Mouse (Mus musculus) forebrain, embryonic 12.5 days (tissue): ENCODE measurements around the gene Hs3st3a1. TPM values are rescaled to one million over a fixed set of nuclear protein-coding genes. Genes with fewer than 3 reads are reported as not detected.

Source experiments
- ATAC-seq: fragments of 200-750 bp; cut with Nextera tagmentation; 2 replicates; pipeline ENCODE4 v1.8.0; 2017; ENCODE audit warnings: moderate TSS enrichment; ENCODE audit not compliant: low FRiP score
- H3K27ac ChIP-seq: fragments of 300-500 bp; sonication (generic); 2 replicates; pipeline ENCODE4 v1.5.1; 2016; ENCODE audit warnings: mild to moderate bottlenecking
- H3K27me3 ChIP-seq: fragments of 300-500 bp; sonication (generic); 2 replicates; pipeline ENCODE4 v1.6.1; 2016; ENCODE audit warnings: mild to moderate bottlenecking
- H3K36me3 ChIP-seq: fragments of 300-500 bp; sonication (generic); replicated peaks from 2 replicates; pipeline ENCODE4 v1.6.1; 2016; ENCODE audit warnings: mild to moderate bottlenecking
- H3K4me1 ChIP-seq: fragments of 300-500 bp; sonication (generic); 2 replicates; pipeline ENCODE4 v1.6.1; 2016
- H3K4me2 ChIP-seq: fragments of 300-500 bp; sonication (generic); 2 replicates; pipeline ENCODE4 v1.6.1; 2016; ENCODE audit warnings: mild to moderate bottlenecking, moderate library complexity
- H3K4me3 ChIP-seq: fragments of 300-500 bp; sonication (generic); replicated peaks from 2 replicates; pipeline ENCODE4 v1.5.1; 2016; ENCODE audit warnings: mild to moderate bottlenecking
- H3K9ac ChIP-seq: fragments of 300-500 bp; sonication (generic); 2 replicates; pipeline ENCODE4 v1.6.1; 2016; ENCODE audit warnings: mild to moderate bottlenecking
- H3K9me3 ChIP-seq: fragments of 300-500 bp; sonication (generic); 2 replicates; pipeline ENCODE4 v1.6.1; 2016
- WGBS: fragments of 180-500 bp; shearing (Covaris S2); methylation state at CpG from one replicate; pipeline ENCODE4 v1.1.7; 2016; 5-methylcytosine and 5-hydroxymethylcytosine counted together
- polyA plus RNA-seq: library from polyadenylated mRNA; unstranded; fragments of >200 nt; fragmentation: Nextera tagmentation; extraction: Ambion mirVana; gene quantifications from 2 replicates; pipeline ENCODE4 v1.2.1, GENCODE M21; 2016

Hs3st3a1 gene
- polyA plus RNA-seq, 1 experiment from 2014 or later = 1.3 TPM

GRCm38 (mm10) chr11:64438909-64439308 lies 3.8 kb downstream of the Hs3st3a1 start:
- Histone ChIP-seq H3K4me2 (no peak overlapping the region), H3K4me3 (no peak overlapping the region), H3K4me1 (peaks cover 27% of the 10 kb centered on the region), H3K9ac (no peak overlapping the region), H3K9me3 (no peaks in the 10 kb centered on the region), H3K27me3 (peaks cover 50% of the 10 kb centered on the region), H3K27ac (no peak overlapping the region), H3K36me3 (no peaks in the 10 kb centered on the region)
- WGBS = 20% methylated on average over 3 of the region's 3 CpGs
- ATAC-seq = no peak

DNA sequence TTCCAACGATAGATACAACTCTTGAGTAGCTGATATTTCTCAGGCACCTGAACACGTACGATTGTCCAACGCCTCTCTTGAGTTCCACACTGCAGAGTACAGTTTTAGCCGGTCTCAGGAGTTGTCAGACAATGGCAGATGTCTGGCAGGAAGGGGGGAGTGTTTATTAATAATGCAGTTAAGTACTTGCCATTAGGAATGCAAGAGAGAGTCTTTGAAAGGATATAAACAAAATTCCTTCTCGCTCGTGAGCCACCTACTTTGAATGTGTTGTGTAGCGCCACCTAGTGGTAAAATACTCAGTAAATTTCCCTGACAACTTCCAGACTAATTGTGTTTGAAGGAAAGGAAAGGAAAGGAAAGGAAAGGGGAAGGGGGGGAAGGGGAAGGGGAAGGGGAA lies 7.0 kb downstream of the Hs3st3a1 start:
- no peak for ATAC-seq
- Histone ChIP-seq H3K36me3 (no peaks in the 10 kb centered on the region), H3K27ac (no peak overlapping the region), H3K9ac (no peak overlapping the region), H3K27me3 (peaks cover 38% of the 10 kb centered on the region), H3K9me3 (no peaks in the 10 kb centered on the region), H3K4me1 (peaks cover 3% of the 10 kb centered on the region), H3K4me3 (no peak overlapping the region), H3K4me2 (0 out of 2 replicates have a peak overlapping the region, but pooled peaks have one; percentile 22)
- 34% methylated on average over 8 of the region's 8 CpGs for whole genome bisulfite sequencing

DNA sequence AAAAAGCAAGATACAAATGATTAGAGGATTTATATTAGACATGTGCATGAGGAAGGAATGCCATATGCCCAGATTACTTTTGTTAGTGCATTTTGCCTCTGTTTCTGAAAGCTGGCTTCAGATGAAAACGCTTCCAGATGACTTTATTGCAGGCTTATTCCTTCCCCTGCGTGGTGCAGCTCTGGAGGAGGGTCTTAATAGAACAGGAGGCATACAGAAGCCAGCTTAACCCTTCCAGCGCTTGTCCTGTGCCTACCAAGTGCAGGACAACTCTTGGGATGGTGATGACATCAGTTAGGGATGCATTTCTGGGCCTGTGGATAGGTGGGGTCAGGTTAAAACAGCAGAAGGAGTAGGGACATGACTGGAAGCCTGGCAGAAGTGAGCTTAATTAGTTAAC lies 7.6 kb downstream of the Hs3st3a1 start:
- Histone ChIP-seq H3K4me3 (no peak overlapping the region), H3K36me3 (no peaks in the 10 kb centered on the region), H3K4me1 (peaks cover 3% of the 10 kb centered on the region), H3K27ac (no peak overlapping the region), H3K9ac (no peak overlapping the region), H3K9me3 (no peaks in the 10 kb centered on the region), H3K27me3 (peaks cover 36% of the 10 kb centered on the region), H3K4me2 (no peak overlapping the region)
- WGBS = 39% methylated on average over 3 of the region's 3 CpGs
- no peak for ATAC-seq

- Histone ChIP-seq H3K4me1 (peaks cover 11% of the 10 kb centered on the region), H3K27me3 (peaks cover 23% of the 10 kb centered on the region), H3K4me3 (no peak overlapping the region), H3K27ac (no peak overlapping the region), H3K36me3 (no peaks in the 10 kb centered on the region), H3K9ac (no peak overlapping the region), H3K4me2 (no peak overlapping the region), H3K9me3 (no peaks in the 10 kb centered on the region)
- no peak for ATAC-seq
- WGBS = 81% methylated on average over 1 of the region's 1 CpGs
Observed at GRCm38 (mm10) chr11:64445227-64445626, 10.1 kb downstream of the Hs3st3a1 start.

GRCm38 (mm10) chr11:64448586-64449315 lies 13.6 kb downstream of the Hs3st3a1 start:
- no peak overlapping the region for H3K4me2 ChIP-seq
- H3K27me3 ChIP-seq = peaks cover 6% of the 10 kb centered on the region; the same call in 1 of the 2 replicates
- H3K9me3 ChIP-seq = no peaks in the 10 kb centered on the region
- no peaks in the 10 kb centered on the region for H3K36me3 ChIP-seq
- no peak overlapping the region for H3K27ac ChIP-seq
- H3K9ac ChIP-seq = no peak overlapping the region
- peaks cover 8% of the 10 kb centered on the region; the same call in 1 of the 2 replicates for H3K4me1 ChIP-seq
- 66% methylated on average over 9 of the region's 9 CpGs for WGBS
- no peak for ATAC-seq
- H3K4me3 ChIP-seq = no peak overlapping the region

- WGBS = 82% methylated on average over 3 of the region's 3 CpGs
- H3K4me3 ChIP-seq = no peak overlapping the region
- H3K4me2 ChIP-seq = no peak overlapping the region
- H3K36me3 ChIP-seq = no peaks in the 10 kb centered on the region
- no peak for ATAC-seq
- H3K9ac ChIP-seq = no peak overlapping the region
- H3K27ac ChIP-seq = no peak overlapping the region
- H3K27me3 ChIP-seq = no peaks in the 10 kb centered on the region
- H3K4me1 ChIP-seq = no peaks in the 10 kb centered on the region
- H3K9me3 ChIP-seq = no peaks in the 10 kb centered on the region
Observed at GRCm38 (mm10) chr11:64461746-64462145, 26.6 kb downstream of the Hs3st3a1 start.

GRCm38 (mm10) chr11:64468737-64469136 lies 33.6 kb downstream of the Hs3st3a1 start:
- H3K27me3 ChIP-seq = no peaks in the 10 kb centered on the region
- H3K27ac ChIP-seq = no peak overlapping the region
- H3K4me1 ChIP-seq = no peaks in the 10 kb centered on the region
- H3K4me2 ChIP-seq = no peak overlapping the region
- no peak overlapping the region for H3K9ac ChIP-seq
- H3K9me3 ChIP-seq = no peaks in the 10 kb centered on the region
- WGBS = 85% methylated on average over 4 of the region's 4 CpGs
- no peak for ATAC-seq
- H3K36me3 ChIP-seq = no peaks in the 10 kb centered on the region
- no peak overlapping the region for H3K4me3 ChIP-seq

GRCm38 (mm10) chr11:64470689-64471088 lies 35.6 kb downstream of the Hs3st3a1 start:
- Histone ChIP-seq H3K27me3 (no peaks in the 10 kb centered on the region), H3K4me1 (no peaks in the 10 kb centered on the region), H3K9ac (no peak overlapping the region), H3K4me3 (no peak overlapping the region), H3K36me3 (no peaks in the 10 kb centered on the region), H3K27ac (no peak overlapping the region), H3K4me2 (no peak overlapping the region), H3K9me3 (no peaks in the 10 kb centered on the region)
- no peak for ATAC-seq

DNA sequence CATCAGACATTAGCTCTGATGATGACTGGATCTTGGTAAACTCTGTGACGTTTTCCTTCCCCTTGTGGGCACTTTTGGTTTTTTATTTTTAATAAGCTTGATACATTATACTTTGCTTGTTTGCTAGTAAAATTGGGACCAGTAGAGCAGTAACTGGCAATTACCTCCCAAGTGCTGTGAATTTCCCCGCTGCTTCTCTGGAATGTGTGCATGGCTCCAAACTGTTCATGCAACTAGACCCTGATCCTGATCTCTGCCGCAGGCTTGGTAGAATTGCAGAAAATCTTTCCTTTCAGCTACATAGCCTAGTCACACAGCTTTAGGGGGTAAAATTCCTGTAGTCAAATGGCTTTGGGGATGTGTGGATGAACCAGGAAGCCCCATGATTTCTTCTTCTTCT lies 38.5 kb downstream of the Hs3st3a1 start:
- H3K9ac ChIP-seq = no peak overlapping the region
- H3K9me3 ChIP-seq = no peaks in the 10 kb centered on the region
- no peak overlapping the region for H3K4me2 ChIP-seq
- no peaks in the 10 kb centered on the region for H3K27me3 ChIP-seq
- no peak overlapping the region for H3K4me3 ChIP-seq
- 83% methylated on average over 3 of the region's 3 CpGs for WGBS
- no peaks in the 10 kb centered on the region for H3K36me3 ChIP-seq
- no peak for ATAC-seq
- H3K4me1 ChIP-seq = no peaks in the 10 kb centered on the region
- no peak overlapping the region for H3K27ac ChIP-seq

GRCm38 (mm10) chr11:64481445-64481844 lies 46.3 kb downstream of the Hs3st3a1 start:
- 77% methylated on average over 3 of the region's 3 CpGs for WGBS
- Histone ChIP-seq H3K4me1 (peaks cover 4% of the 10 kb centered on the region; the same call in 1 of the 2 replicates), H3K36me3 (no peaks in the 10 kb centered on the region), H3K9ac (no peak overlapping the region), H3K27me3 (peaks cover 29% of the 10 kb centered on the region), H3K27ac (no peak overlapping the region), H3K4me3 (no peak overlapping the region), H3K9me3 (no peaks in the 10 kb centered on the region), H3K4me2 (no peak overlapping the region)
- ATAC-seq = no peak

DNA sequence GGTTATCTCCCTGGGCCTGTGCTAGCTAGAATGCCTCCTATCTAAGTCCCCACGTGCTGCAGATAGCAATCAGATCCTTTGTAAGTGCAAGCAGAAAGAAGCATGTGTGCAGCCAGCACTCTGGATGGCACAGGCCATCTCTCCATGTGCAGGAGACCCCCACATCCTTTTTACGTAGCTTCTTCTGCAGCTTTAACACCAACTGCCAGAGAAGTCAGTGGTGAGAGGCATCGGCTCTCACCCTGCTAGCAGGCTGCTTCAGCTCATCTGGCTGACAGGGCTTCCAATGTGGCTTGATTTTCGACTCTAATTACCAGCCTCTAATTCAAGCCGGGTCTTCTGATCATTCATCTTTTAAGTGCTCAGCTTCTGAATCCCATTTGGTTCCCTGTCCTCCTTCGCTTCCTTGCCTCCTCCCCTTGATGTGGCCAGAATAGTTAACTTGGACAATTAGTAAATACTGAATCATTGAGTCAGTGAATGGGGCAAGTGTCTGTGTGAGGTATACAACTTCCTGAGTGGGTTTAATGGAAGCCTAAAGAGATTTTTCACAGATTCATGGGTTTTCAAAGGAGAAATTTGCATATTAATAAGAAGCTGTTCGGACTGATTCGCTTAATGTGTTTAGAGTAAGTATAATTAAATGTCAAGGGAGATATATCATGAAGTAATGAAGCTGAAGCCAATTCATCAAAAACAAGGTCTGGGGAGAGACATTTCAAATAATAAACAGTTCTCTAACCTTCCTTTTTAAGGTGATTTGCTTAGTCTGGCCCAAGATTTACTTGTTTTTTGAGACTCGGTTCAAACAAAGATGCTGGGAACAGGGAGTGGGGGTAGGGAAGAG lies 54.7 kb downstream of the Hs3st3a1 start:
- H3K4me2 ChIP-seq = peak overlapping the region; percentile 24

GRCm38 (mm10) chr11:64494448-64494847 lies 59.3 kb downstream of the Hs3st3a1 start:
- Histone ChIP-seq H3K27ac (no peak overlapping the region), H3K27me3 (peaks cover 33% of the 10 kb centered on the region), H3K4me2 (no peak overlapping the region), H3K4me1 (peaks cover 20% of the 10 kb centered on the region), H3K4me3 (no peak overlapping the region), H3K9ac (no peak overlapping the region), H3K36me3 (no peaks in the 10 kb centered on the region), H3K9me3 (no peaks in the 10 kb centered on the region)
- 42% methylated on average over 2 of the region's 2 CpGs for WGBS
- no peak for ATAC-seq

More for the DNA sequence above, 54.7 kb downstream of the Hs3st3a1 start:
- Histone ChIP-seq H3K36me3 (no peaks in the 10 kb centered on the region), H3K4me3 (no peak overlapping the region), H3K9me3 (no peaks in the 10 kb centered on the region), H3K9ac (no peak overlapping the region), H3K4me1 (peaks cover 34% of the 10 kb centered on the region), H3K27ac (peak overlapping the region; percentile 38; the same call in 1 of the 2 replicates), H3K27me3 (peaks cover 67% of the 10 kb centered on the region)
- peak; percentile 70 for ATAC-seq
- 9% methylated on average over 9 of the region's 9 CpGs for WGBS
